Mouse (Mus musculus): Measurements from ENCODE around the gene Gpx2.
A peak's percentile ranks its signal among the peaks of the same experiment; 100 is the strongest.

The Gpx2 gene

DNA sequence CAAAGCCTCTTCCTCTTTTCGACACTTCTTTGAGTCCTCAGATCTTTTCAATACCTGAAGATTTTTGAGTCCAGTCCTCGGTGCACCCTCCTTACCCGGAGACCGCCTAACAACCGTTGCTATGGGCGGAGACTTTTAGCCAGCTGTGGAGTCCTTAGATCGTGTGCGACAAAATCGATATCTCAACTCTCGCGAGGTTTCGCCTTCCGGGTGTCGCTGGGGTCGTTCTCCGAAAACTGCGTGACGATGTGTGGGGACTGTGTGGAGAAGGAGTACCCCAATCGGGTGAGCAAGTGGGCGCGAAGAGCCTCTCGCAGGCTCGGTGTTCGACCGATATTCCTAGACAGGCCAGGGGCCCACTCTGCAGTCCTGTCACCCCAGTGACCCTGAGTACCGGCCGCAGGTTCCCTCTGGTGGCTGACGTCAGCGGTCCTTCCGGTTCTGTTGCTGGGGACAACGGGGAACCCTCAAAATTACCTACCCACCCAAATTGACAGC, 30.0 kb downstream of the Gpx2 start, which contains the start of the genes Churc1 and Fntb:
TSS of gene Churc1 (plus strand) at position 185 of the 498 bp plus-strand sequence.
TSS of gene Fntb (plus strand) at position 236 of the 498 bp plus-strand sequence.
- DNase-seq (ENCODE audit: extremely low spot score, low spot score), result peak; percentile 92

DNA sequence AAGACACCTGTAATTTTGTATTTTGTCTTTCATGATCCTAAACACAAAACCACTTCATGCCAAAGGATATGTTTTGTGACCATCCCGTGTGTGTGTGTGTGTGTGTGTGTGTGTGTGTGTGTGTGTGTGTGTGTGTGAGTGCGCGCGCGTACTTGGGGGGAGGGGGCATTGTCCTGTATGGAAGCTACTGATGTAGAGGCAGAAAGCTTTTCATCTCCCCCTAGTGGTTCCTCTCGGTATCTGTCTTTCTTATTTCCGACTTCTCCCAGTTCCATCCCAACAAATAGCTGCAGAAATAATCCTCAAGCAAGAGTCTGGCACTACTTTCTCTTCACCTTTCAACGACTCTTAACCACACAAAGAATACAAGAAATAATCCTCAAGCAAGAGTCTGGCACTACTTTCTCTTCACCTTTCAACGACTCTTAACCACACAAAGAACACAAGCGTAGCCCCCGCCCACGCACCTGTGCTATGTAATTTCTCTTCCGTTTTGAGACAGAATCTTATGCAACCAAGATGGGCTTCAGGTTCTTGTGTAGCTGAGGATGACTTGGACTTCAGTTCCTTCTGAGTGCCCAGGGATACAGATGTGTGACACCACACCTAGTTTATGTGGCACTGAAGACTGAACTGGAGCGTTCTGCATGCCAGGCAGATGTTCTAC, 42.6 kb downstream of the Gpx2 start:
- peak; percentile 26 for DNase-seq (ENCODE audit: extremely low spot score, low spot score)

DNA sequence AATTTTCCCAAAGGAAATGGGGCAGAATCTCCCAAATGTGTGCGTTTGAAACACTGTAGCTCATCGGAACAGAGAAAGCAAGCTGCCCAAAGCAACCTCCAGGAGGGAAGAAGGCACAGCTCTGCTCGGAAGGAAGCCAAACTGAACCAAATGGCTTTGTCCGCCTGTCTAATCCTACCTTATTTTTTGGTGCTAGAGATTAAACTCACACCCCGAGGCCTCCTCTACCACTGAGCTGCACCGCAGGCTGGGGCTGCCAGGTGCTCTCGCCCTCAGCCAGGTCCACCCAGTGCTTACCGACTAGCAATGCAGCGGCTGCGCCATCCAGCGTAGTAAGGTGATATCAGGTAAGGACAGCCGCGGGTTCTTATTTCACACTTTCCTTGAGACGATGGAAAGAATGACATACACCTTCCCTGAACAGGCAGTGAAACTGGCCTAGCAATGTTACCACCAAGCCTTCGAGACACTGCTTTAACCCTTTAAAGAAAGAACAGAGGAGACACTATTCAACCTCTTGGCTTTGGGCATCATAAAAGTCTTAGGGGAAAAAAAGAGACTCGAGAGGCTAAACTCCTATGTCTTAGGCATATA, 44.4 kb downstream of the Gpx2 start:
- DNase-seq (ENCODE audit: extremely low spot score, low spot score), result no peak
